Mouse (Mus musculus) testis, adult 2 months (tissue): Measurements from ENCODE around the gene Camta1. TPM values are rescaled to one million over a fixed set of nuclear protein-coding genes. Genes with fewer than 3 reads are reported as not detected.
"Not testable (repeated sequence)": the region's sequence is repeated elsewhere in the genome, so short reads cannot be mapped to it uniquely, and the experiment has no call there.

Experiments used
- H3K27ac ChIP-seq: fragments of 200-500 bp; 2 replicates; pipeline ENCODE4 v1.5.1; 2012; ENCODE audit warnings: low read depth, low read length; ENCODE audit not compliant: control insufficient read depth, insufficient read depth
- H3K27me3 ChIP-seq: fragments of 200-500 bp; 2 replicates; pipeline ENCODE4 v1.6.1; 2012; ENCODE audit warnings: mild to moderate bottlenecking, low read length, moderate library complexity; ENCODE audit not compliant: control insufficient read depth, insufficient read depth
- H3K36me3 ChIP-seq: fragments of 200-500 bp; 2 replicates; pipeline ENCODE4 v1.6.1; 2012; ENCODE audit warnings: mild to moderate bottlenecking, low read length; ENCODE audit not compliant: control insufficient read depth, insufficient read depth
- H3K4me1 ChIP-seq: fragments of 200-500 bp; 2 replicates; pipeline ENCODE4 v1.6.1; 2012; ENCODE audit warnings: low read length; ENCODE audit not compliant: control insufficient read depth, insufficient read depth
- H3K4me3 ChIP-seq: fragments of 200-500 bp; 2 replicates; pipeline ENCODE4 v1.5.1; 2012; ENCODE audit warnings: low read depth, mild to moderate bottlenecking, low read length, moderate library complexity, mixed read lengths; ENCODE audit not compliant: control insufficient read depth
- CTCF ChIP-seq: fragments of 200-500 bp; IDR thresholded peaks from 2 replicates; pipeline ENCODE4 v1.5.1; 2012; ENCODE audit warnings: low read depth, mild to moderate bottlenecking, inconsistent platforms, low read length, moderate library complexity; ENCODE audit not compliant: control insufficient read depth, insufficient read depth, insufficient replicate concordance
- POLR2A ChIP-seq: fragments of 200-500 bp; IDR thresholded peaks from 2 replicates; pipeline ENCODE4 v1.6.1; 2012; ENCODE audit warnings: low read depth, mild to moderate bottlenecking, inconsistent platforms, low read length, moderate library complexity; ENCODE audit not compliant: control insufficient read depth
- polyA plus RNA-seq: library from polyadenylated mRNA; depleted of rRNA; stranded (reverse); fragments of >200 nt; gene quantifications from 2 replicates; pipeline ENCODE4 v1.2.3, GENCODE M21; 2012

Gene Camta1
- polyA plus RNA-seq, 1 experiment: 15.4 TPM

- H3K27ac ChIP-seq: peak overlapping the region; percentile 90
- 0 out of 2 replicates have a peak, but pooled peaks have one; percentile 27 for TF ChIP-seq CTCF
- TF ChIP-seq POLR2A: peak; percentile 98
- H3K4me3 ChIP-seq: peak overlapping the region; percentile 80
- peaks cover 2% of the 10 kb centered on the region for H3K36me3 ChIP-seq
- peaks cover 4% of the 10 kb centered on the region for H3K4me1 ChIP-seq
- no peaks in the 10 kb centered on the region for H3K27me3 ChIP-seq
Measured at GRCm38 (mm10) chr4:150909451-150910156, 952.1 kb downstream of the Camta1 start.

GRCm38 (mm10) chr4:150908512-150908911, 953.2 kb downstream of the Camta1 start:
- H3K27ac ChIP-seq, H3K27me3 ChIP-seq, H3K4me1 ChIP-seq, H3K4me3 ChIP-seq, H3K36me3 ChIP-seq: not testable (repeated sequence)

- Histone ChIP-seq H3K4me3 (no peak overlapping the region), H3K4me1 (peaks cover 2% of the 10 kb centered on the region), H3K27ac (no peak overlapping the region), H3K27me3 (no peaks in the 10 kb centered on the region), H3K36me3 (peaks cover 2% of the 10 kb centered on the region)
- TF ChIP-seq POLR2A (no peak), CTCF (no peak)
Measured at GRCm38 (mm10) chr4:150907099-150907498, 954.6 kb downstream of the Camta1 start.

GRCm38 (mm10) chr4:150903091-150903742, 958.5 kb downstream of the Camta1 start:
- Histone ChIP-seq H3K36me3 (peaks cover 2% of the 10 kb centered on the region), H3K4me1 (no peaks in the 10 kb centered on the region), H3K27ac (no peak overlapping the region), H3K27me3 (no peaks in the 10 kb centered on the region), H3K4me3 (no peak overlapping the region)
- TF ChIP-seq CTCF (no peak), POLR2A (no peak)

GRCm38 (mm10) chr4:150902062-150902461, 959.6 kb downstream of the Camta1 start:
- Histone ChIP-seq H3K4me3 (no peak overlapping the region), H3K27ac (0 out of 2 replicates have a peak overlapping the region, but pooled peaks have one; percentile 16), H3K4me1 (no peaks in the 10 kb centered on the region), H3K36me3 (no peaks in the 10 kb centered on the region; the same call in none of the 2 replicates), H3K27me3 (no peaks in the 10 kb centered on the region)
- TF ChIP-seq CTCF: no peak
- TF ChIP-seq POLR2A: no peak

- no peaks in the 10 kb centered on the region; the same call in 1 of the 2 replicates for H3K36me3 ChIP-seq
- 0 out of 2 replicates have a peak overlapping the region, but pooled peaks have one; percentile 16 for H3K27ac ChIP-seq
- no peak overlapping the region for H3K4me3 ChIP-seq
- no peaks in the 10 kb centered on the region for H3K27me3 ChIP-seq
- TF ChIP-seq POLR2A: no peak
- TF ChIP-seq CTCF: peak; percentile 93
- no peaks in the 10 kb centered on the region for H3K4me1 ChIP-seq
Measured at GRCm38 (mm10) chr4:150901651-150902050, 960.0 kb downstream of the Camta1 start.

GRCm38 (mm10) chr4:150900486-150900885, 961.2 kb downstream of the Camta1 start:
- Histone ChIP-seq H3K36me3 (no peaks in the 10 kb centered on the region; the same call in 1 of the 2 replicates), H3K4me3 (no peak overlapping the region), H3K27me3 (no peaks in the 10 kb centered on the region), H3K4me1 (no peaks in the 10 kb centered on the region), H3K27ac (no peak overlapping the region)
- TF ChIP-seq CTCF (no peak), POLR2A (no peak)
